Mouse (Mus musculus) MEL (cell line): Measurements from ENCODE around the gene Kif28. TPM values are rescaled to one million over a fixed set of nuclear protein-coding genes. Genes with fewer than 3 reads are reported as not detected.

ENCODE experiments used
- DNase-seq: peaks from one replicate; pipeline ENCODE4 v3.0.0; 2011; ENCODE audit warnings: low read depth, low spot score
- H3K27ac ChIP-seq: 2 replicates; pipeline ENCODE4 v1.5.1; 2012; ENCODE audit warnings: low read depth, mild to moderate bottlenecking, control low read depth, low read length, moderate library complexity; ENCODE audit not compliant: control insufficient read depth
- H3K27me3 ChIP-seq, 2 experiments: fragments of 150-350 bp in 1 of 2; sonication (generic) in 1 of 2; 2 replicates each; pipeline ENCODE4 v1.6.1; 2012; ENCODE audit warnings: low read length in 2 of 2, mild to moderate bottlenecking in 2 of 2, improper control_type of control experiment in 1 of 2, moderate library complexity in 1 of 2; ENCODE audit not compliant: insufficient read depth in 2 of 2, control insufficient read depth in 1 of 2
- H3K36me3 ChIP-seq, 2 experiments: 2 replicates each; pipeline ENCODE4 v1.6.1; 2012 to 2014; ENCODE audit warnings: low read length in 2 of 2, improper control_type of control experiment in 1 of 2, inconsistent platforms in 1 of 2, mild to moderate bottlenecking in 1 of 2; ENCODE audit not compliant: insufficient read depth in 2 of 2, control insufficient read depth in 1 of 2
- H3K4me1 ChIP-seq, 2 experiments: fragments of 150-350 bp in 1 of 2; sonication (generic) in 1 of 2; 2 replicates each; pipeline ENCODE4 v1.6.1; 2012; ENCODE audit warnings: low read length in 2 of 2, improper control_type of control experiment in 1 of 2, mild to moderate bottlenecking in 1 of 2; ENCODE audit not compliant: insufficient read depth in 2 of 2, control insufficient read depth in 1 of 2
- H3K4me3 ChIP-seq, 2 experiments: fragments of 150-350 bp in 1 of 2; sonication (generic) in 1 of 2; 2 replicates each; pipeline ENCODE4 v1.5.1; 2012; ENCODE audit warnings: low read depth in 2 of 2, low read length in 2 of 2, mild to moderate bottlenecking in 2 of 2, moderate library complexity in 2 of 2, control low read depth in 1 of 2, improper control_type of control experiment in 1 of 2; ENCODE audit not compliant: control insufficient read depth in 1 of 2, insufficient read depth in 1 of 2
- H3K79me2 ChIP-seq: 2 replicates; pipeline ENCODE4 v1.6.1; 2012; ENCODE audit warnings: mild to moderate bottlenecking, low read length, moderate library complexity; ENCODE audit not compliant: control insufficient read depth, poor library complexity, insufficient read depth
- H3K9ac ChIP-seq: 2 replicates; pipeline ENCODE4 v1.6.1; 2012; ENCODE audit warnings: low read depth, mild to moderate bottlenecking, control low read depth, low read length, moderate library complexity; ENCODE audit not compliant: control insufficient read depth, poor library complexity, severe bottlenecking
- H3K9me3 ChIP-seq: fragments of 150-350 bp; sonication (generic); replicated peaks from 2 replicates; pipeline ENCODE4 v1.6.1; 2012; ENCODE audit warnings: mild to moderate bottlenecking, low read length, improper control_type of control experiment, moderate library complexity; ENCODE audit not compliant: insufficient read depth
- BHLHE40 ChIP-seq: IDR thresholded peaks from 2 replicates; pipeline ENCODE4 v1.6.1; 2012; ENCODE audit warnings: low read depth, mild to moderate bottlenecking, inconsistent platforms, low read length, improper control_type of control experiment, borderline replicate concordance
- CHD1 ChIP-seq: IDR thresholded peaks from 2 replicates; pipeline ENCODE4 v1.6.1; 2012; ENCODE audit warnings: low read depth, mild to moderate bottlenecking, inconsistent platforms, low read length, improper control_type of control experiment
- E2F4 ChIP-seq: IDR thresholded peaks from 2 replicates; pipeline ENCODE4 v1.6.1; 2011; ENCODE audit warnings: low read depth, low read length, improper control_type of control experiment, borderline replicate concordance
- EP300 ChIP-seq, 2 experiments: IDR thresholded peaks; 2 replicates each; pipeline ENCODE4 v1.6.1; 2011; ENCODE audit warnings: improper control_type of control experiment in 2 of 2, low read length in 2 of 2, low read depth in 1 of 2, mild to moderate bottlenecking in 1 of 2
- ETS1 ChIP-seq: IDR thresholded peaks from 2 replicates; pipeline ENCODE4 v1.6.1; 2012; ENCODE audit warnings: low read depth, mild to moderate bottlenecking, inconsistent platforms, low read length, improper control_type of control experiment, moderate library complexity
- GATA1 ChIP-seq: IDR thresholded peaks from 2 replicates; pipeline ENCODE4 v1.6.1; 2011; ENCODE audit warnings: low read depth, low read length, improper control_type of control experiment
- HCFC1 ChIP-seq: IDR thresholded peaks from 2 replicates; pipeline ENCODE4 v1.6.1; 2012; ENCODE audit warnings: low read depth, mild to moderate bottlenecking, inconsistent platforms, low read length, improper control_type of control experiment, moderate library complexity
- JUND ChIP-seq: IDR thresholded peaks from 2 replicates; pipeline ENCODE4 v1.6.1; 2011; ENCODE audit warnings: low read depth, mild to moderate bottlenecking, improper control_type of control experiment, low read length
- KAT2A ChIP-seq: conservative IDR thresholded peaks from 2 replicates; pipeline ENCODE4 v1.6.1; 2012; ENCODE audit warnings: low read depth, low read length, improper control_type of control experiment, inconsistent platforms
- MAFK ChIP-seq: IDR thresholded peaks from 2 replicates; pipeline ENCODE4 v1.6.1; 2011; ENCODE audit warnings: low read depth, mild to moderate bottlenecking, low read length, improper control_type of control experiment, borderline replicate concordance
- MAX ChIP-seq: IDR thresholded peaks from 2 replicates; pipeline ENCODE4 v1.6.1; 2011; ENCODE audit warnings: low read length, improper control_type of control experiment
- MEF2A ChIP-seq: IDR thresholded peaks from 2 replicates; pipeline ENCODE4 v1.6.1; 2014; ENCODE audit warnings: low read depth, mild to moderate bottlenecking, inconsistent platforms, low read length, improper control_type of control experiment; ENCODE audit not compliant: poor library complexity, insufficient replicate concordance, severe bottlenecking; ENCODE audit errors: extremely low read depth
- MXI1 ChIP-seq: IDR thresholded peaks from 2 replicates; pipeline ENCODE4 v1.6.1; 2011; ENCODE audit warnings: mild to moderate bottlenecking, low read depth, low read length, improper control_type of control experiment
- MYB ChIP-seq: IDR thresholded peaks from 2 replicates; pipeline ENCODE4 v1.6.1; 2011; ENCODE audit warnings: mild to moderate bottlenecking, low read depth, low read length, improper control_type of control experiment
- MYC ChIP-seq: IDR thresholded peaks from 2 replicates; pipeline ENCODE4 v1.6.1; 2011; ENCODE audit warnings: low read depth, mild to moderate bottlenecking, low read length, improper control_type of control experiment, moderate library complexity
- NELFE ChIP-seq: IDR thresholded peaks from 2 replicates; pipeline ENCODE4 v1.6.1; 2011; ENCODE audit warnings: low read depth, low read length, improper control_type of control experiment
- NRF1 ChIP-seq: IDR thresholded peaks from 2 replicates; pipeline ENCODE4 v1.6.1; 2014; ENCODE audit warnings: low read depth, mild to moderate bottlenecking, inconsistent platforms, low read length, improper control_type of control experiment, moderate library complexity; ENCODE audit not compliant: poor library complexity, insufficient read depth, severe bottlenecking
- POLR2A ChIP-seq, 2 experiments: IDR thresholded peaks; 2 replicates each; pipeline ENCODE4 v1.6.1; 2011 to 2012; ENCODE audit warnings: low read length in 2 of 2, mild to moderate bottlenecking in 2 of 2, control low read depth in 1 of 2, improper control_type of control experiment in 1 of 2, low read depth in 1 of 2, moderate library complexity in 1 of 2; ENCODE audit not compliant: control insufficient read depth in 1 of 2, insufficient read depth in 1 of 2, poor library complexity in 1 of 2
- POLR2AphosphoS2 ChIP-seq: IDR thresholded peaks from 2 replicates; pipeline ENCODE4 v1.6.1; 2011; ENCODE audit warnings: low read length, improper control_type of control experiment
- POLR2AphosphoS5 ChIP-seq: IDR thresholded peaks from 2 replicates; pipeline ENCODE4 v1.6.1; 2012; ENCODE audit warnings: low read depth, borderline replicate concordance, mild to moderate bottlenecking, inconsistent platforms, low read length, moderate library complexity, mixed read lengths
- RCOR1 ChIP-seq: IDR thresholded peaks from 2 replicates; pipeline ENCODE4 v1.6.1; 2012; ENCODE audit warnings: low read depth, mild to moderate bottlenecking, inconsistent platforms, low read length, improper control_type of control experiment
- SIN3A ChIP-seq: IDR thresholded peaks from 2 replicates; pipeline ENCODE4 v1.6.1; 2012; ENCODE audit warnings: low read length, improper control_type of control experiment, inconsistent platforms
- TAL1 ChIP-seq: IDR thresholded peaks from 2 replicates; pipeline ENCODE4 v1.6.1; 2012; ENCODE audit warnings: mild to moderate bottlenecking, inconsistent platforms, low read length, moderate library complexity, mixed read lengths
- TBP ChIP-seq: IDR thresholded peaks from 2 replicates; pipeline ENCODE4 v1.8.0; 2011; ENCODE audit warnings: low read depth, low read length, improper control_type of control experiment
- TCF12 ChIP-seq: IDR thresholded peaks from 2 replicates; pipeline ENCODE4 v1.6.1; 2014; ENCODE audit warnings: low read depth, mild to moderate bottlenecking, inconsistent platforms, low read length, improper control_type of control experiment, moderate library complexity
- USF1 ChIP-seq: IDR thresholded peaks from 2 replicates; pipeline ENCODE4 v1.6.1; 2014; ENCODE audit warnings: low read depth, mild to moderate bottlenecking, inconsistent platforms, low read length, improper control_type of control experiment, moderate library complexity
- ZC3H11A ChIP-seq: IDR thresholded peaks from 2 replicates; pipeline ENCODE4 v1.6.1; 2012; ENCODE audit warnings: low read depth, mild to moderate bottlenecking, inconsistent platforms, low read length, improper control_type of control experiment
- ZKSCAN1 ChIP-seq: IDR thresholded peaks from 2 replicates; pipeline ENCODE4 v1.6.1; 2012; ENCODE audit warnings: low read depth, mild to moderate bottlenecking, inconsistent platforms, low read length, improper control_type of control experiment, moderate library complexity
- ZMIZ1 ChIP-seq: IDR thresholded peaks from 2 replicates; pipeline ENCODE4 v1.6.1; 2012; ENCODE audit warnings: low read depth, mild to moderate bottlenecking, inconsistent platforms, low read length, improper control_type of control experiment, moderate library complexity
- ZNF384 ChIP-seq: IDR thresholded peaks from 2 replicates; pipeline ENCODE4 v1.6.1; 2012; ENCODE audit warnings: low read depth, mild to moderate bottlenecking, inconsistent platforms, low read length, improper control_type of control experiment
- polyA plus RNA-seq, 2 experiments: library from polyadenylated mRNA; stranded (reverse) in 1 of 2; unstranded in 1 of 2; fragments of >175 nt in 1 of 2; fragments of >200 nt in 1 of 2; gene quantifications; 2 replicates each; pipeline versions ENCODE4 v1.2.1 to v1.2.4; 2012; ENCODE audit warnings: low replicate concordance in 2 of 2, low read depth in 1 of 2; ENCODE audit not compliant: insufficient read length in 2 of 2, insufficient read depth in 1 of 2, missing spikeins in 1 of 2
- total RNA-seq: library from RNA; depleted of rRNA; stranded (reverse); fragments of 300-350 nt; gene quantifications from 2 replicates; pipeline ENCODE4 v1.2.3, GENCODE M21; 2012

The Kif28 gene
- total and polyA plus RNA-seq, 3 experiments, result 0.13 to 0.27 TPM; not detected in 1

- peaks cover 2% of the 10 kb centered on the region; the same call in 1 of the 2 replicates for H3K79me2 ChIP-seq
- no peak for TF ChIP-seq TCF12
- TF ChIP-seq JUND, result no peak
- TF ChIP-seq USF1, result no peak
- TF ChIP-seq EP300 (IDR thresholded peaks at IDR 0.05; ENCODE audit: low read depth in 1 of 2, low read length in 2 of 2), result no peak
- TF ChIP-seq SIN3A, result no peak
- no peak for TF ChIP-seq TBP
- TF ChIP-seq ZNF384, result no peak
- no peak for TF ChIP-seq MYC
- no peak for TF ChIP-seq ETS1
- TF ChIP-seq CHD1, result no peak
- no peak for TF ChIP-seq MEF2A
- no peak for TF ChIP-seq RCOR1
- TF ChIP-seq ZMIZ1, result no peak
- H3K4me3 ChIP-seq, result no peak overlapping the region
- H3K4me1 ChIP-seq, result peaks cover 0 to 2% of the 10 kb centered on the region in 2 experiments; a peak in 3 of 4 replicates
- DNase-seq, result no peak
- no peak overlapping the region for H3K9ac ChIP-seq
- H3K27me3 ChIP-seq, result no peaks in the 10 kb centered on the region
- H3K27ac ChIP-seq, result no peak overlapping the region
- H3K9me3 ChIP-seq, result no peaks in the 10 kb centered on the region
- peaks cover 3 to 11% of the 10 kb centered on the region in 2 experiments for H3K36me3 ChIP-seq
These were observed 70.7 kb downstream of the Kif28 start for GRCm38 (mm10) chr1:179674355-179674754.

GRCm38 (mm10) chr1:179668836-179669537 lies 76.1 kb downstream of the Kif28 start:
- H3K27me3 ChIP-seq, result no peaks in the 10 kb centered on the region
- H3K4me1 ChIP-seq, result peaks cover 0 to 6% of the 10 kb centered on the region in 2 experiments; a peak in 3 of 4 replicates
- peak overlapping the region; percentile 73 for H3K9ac ChIP-seq
- H3K4me3 ChIP-seq, result peak overlapping the region; percentile 74 to 91
- no peaks in the 10 kb centered on the region for H3K9me3 ChIP-seq
- H3K27ac ChIP-seq, result peak overlapping the region; percentile 15; the same call in 1 of the 2 replicates
- H3K36me3 ChIP-seq, result peaks cover 0 to 4% of the 10 kb centered on the region in 2 experiments; a peak in 2 of 4 replicates
- peaks cover 5% of the 10 kb centered on the region; the same call in 1 of the 2 replicates for H3K79me2 ChIP-seq
- peak; percentile 71 for DNase-seq
- TF ChIP-seq BHLHE40, result no peak
- TF ChIP-seq MAX, result peak; percentile 60
- no peak for TF ChIP-seq E2F4
- no peak for TF ChIP-seq KAT2A
- TF ChIP-seq POLR2A (IDR thresholded peaks at IDR 0.05; ENCODE audit: control insufficient read depth in 1 of 2, insufficient read depth in 1 of 2, low read depth in 1 of 2, low read length in 2 of 2, poor library complexity in 1 of 2), result no peak
- no peak for TF ChIP-seq TAL1
- TF ChIP-seq POLR2AphosphoS5, result no peak
- no peak for TF ChIP-seq CHD1
- TF ChIP-seq MXI1, result peak; percentile 84
- no peak for TF ChIP-seq POLR2AphosphoS2
- TF ChIP-seq MAFK, result no peak
- peak; percentile 53 for TF ChIP-seq SIN3A
- no peak; the same call in 1 of the 2 replicates for TF ChIP-seq NELFE
- no peak for TF ChIP-seq ZNF384
- TF ChIP-seq NRF1, result no peak
- no peak for TF ChIP-seq RCOR1
- TF ChIP-seq ZC3H11A, result no peak
- TF ChIP-seq HCFC1, result no peak
- no peak for TF ChIP-seq JUND
- TF ChIP-seq TCF12, result no peak
- no peak for TF ChIP-seq MYB
- TF ChIP-seq GATA1, result no peak
- no peak for TF ChIP-seq ZKSCAN1
